Mouse (Mus musculus) cerebellum, adult 9-10 months (tissue): ENCODE measurements around the gene Lgsn.
A peak's percentile ranks its signal among the peaks of the same experiment; 100 is the strongest.

Experiments used
- DNase-seq: peaks from one replicate; pipeline ENCODE4 v3.0.0; 2022

The Lgsn gene

DNA sequence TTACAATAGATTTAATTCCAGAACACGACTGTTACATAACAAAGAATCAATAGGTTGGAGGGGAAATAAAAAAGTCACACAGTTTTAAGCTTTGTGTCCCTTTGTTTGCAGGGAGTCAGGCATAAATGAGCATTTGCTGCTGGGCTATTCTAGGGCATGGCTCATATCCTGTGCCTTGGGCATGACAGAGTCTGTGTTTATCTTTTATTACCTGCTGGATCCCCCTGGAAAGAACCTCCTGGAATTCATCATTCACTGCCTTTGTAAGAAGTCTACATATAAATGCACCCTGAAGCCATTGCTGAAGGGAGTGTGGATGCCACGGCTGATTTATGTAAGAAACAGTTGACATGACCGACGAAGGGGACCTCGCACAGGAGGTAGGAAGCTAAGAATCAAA is at the start of gene Lgsn:
Gene Lgsn, plus strand, starts transcription at position 301 of the 400 bp plus-strand sequence.
- no peak for DNase-seq

DNA sequence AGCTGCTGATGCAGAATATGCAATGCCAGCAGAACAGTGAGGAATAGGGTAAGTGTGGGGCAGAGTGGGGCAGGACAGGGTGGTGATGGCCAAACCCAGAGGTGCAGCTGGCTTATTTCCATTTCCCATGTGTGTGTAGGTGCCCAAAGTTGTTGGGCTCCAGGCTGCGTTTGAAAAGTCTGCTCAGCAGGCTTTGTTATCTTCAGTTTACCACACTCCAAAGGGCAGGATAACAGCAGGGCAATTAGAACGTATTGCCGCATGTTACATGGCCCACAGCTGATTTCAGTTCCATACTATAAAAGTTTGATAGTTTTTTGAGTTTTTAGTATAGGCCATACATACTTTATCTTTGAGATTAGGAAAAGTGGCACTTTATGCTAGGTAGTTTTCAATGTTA is 37.8 kb upstream of the Lgsn start:
- no peak for DNase-seq

DNA sequence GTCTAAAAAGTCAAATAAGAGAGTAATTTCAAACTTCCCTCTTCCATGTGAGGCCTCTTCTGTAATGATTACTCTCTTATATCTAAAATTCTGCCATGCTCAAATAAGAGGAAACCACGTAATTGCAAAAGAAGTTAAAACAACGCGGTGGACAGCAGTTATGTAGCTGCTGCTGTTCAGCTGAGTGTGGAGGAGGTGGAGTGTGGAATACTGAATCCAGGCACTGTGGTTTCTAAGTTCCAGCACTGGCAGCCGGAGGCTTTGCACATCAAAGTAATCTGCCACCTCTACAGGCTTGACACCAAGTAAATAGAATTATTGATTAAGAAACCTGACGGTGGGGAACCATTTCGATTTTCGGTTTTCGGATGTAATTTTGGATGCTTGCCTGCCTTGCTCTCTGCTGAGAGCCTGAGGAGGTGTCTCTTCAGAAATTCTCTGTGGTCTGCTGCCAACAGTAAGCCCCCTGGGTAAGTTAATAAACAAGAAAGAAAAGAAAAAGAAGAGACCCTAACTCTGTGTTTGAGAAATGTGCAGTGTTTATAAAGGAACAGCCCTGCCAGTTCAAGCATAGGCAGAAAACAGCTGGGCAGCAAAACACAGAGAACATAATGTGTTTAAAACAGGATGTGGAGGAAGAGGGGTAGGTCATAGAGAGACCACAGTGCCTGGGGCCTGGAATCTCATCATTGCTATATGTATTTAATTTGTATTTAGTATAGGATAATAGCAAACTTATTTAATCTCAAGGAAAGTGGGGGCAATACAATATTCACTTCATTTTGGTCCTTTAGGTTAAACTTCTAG is 33.7 kb upstream of the Lgsn start:
- no peak for DNase-seq

DNA sequence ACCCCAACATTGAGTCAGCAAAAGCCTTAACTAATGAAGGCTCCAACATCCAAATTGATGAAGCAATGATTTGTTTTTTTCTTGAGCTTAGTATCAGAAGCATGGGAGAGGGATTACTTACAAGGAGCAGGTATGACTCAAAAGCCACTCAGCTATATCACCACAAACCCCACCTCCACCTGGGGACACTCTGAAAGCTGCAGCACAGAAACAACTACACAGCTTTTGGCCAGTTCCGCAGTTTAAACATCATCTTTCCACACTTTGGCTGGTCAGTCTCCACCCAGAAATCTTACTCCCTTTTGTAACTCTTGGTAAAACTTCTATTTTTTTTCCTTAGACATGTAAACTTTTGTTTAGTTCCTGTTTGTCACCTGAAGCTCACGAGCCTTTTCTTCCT is 32.6 kb upstream of the Lgsn start:
- DNase-seq: no peak

DNA sequence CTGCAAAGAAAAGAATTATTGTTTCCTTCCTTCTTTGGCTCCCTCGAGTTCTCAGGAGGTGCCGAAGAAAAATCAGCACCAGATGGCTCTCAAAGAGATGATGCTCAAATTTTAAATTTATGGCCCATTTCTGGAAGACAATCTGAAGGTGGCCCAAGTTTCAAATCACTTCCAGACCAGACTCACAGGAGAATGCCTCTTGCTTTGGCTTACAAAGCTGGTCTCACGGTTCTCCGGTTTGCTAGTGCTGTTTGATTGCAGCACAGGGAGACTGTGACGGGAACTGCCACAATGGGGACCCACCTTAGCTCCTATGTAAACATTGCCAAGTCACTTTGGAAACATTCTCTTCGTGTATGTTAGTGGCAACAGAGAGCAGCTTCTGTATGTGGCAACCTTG is 26.5 kb upstream of the Lgsn start:
- DNase-seq: no peak

DNA sequence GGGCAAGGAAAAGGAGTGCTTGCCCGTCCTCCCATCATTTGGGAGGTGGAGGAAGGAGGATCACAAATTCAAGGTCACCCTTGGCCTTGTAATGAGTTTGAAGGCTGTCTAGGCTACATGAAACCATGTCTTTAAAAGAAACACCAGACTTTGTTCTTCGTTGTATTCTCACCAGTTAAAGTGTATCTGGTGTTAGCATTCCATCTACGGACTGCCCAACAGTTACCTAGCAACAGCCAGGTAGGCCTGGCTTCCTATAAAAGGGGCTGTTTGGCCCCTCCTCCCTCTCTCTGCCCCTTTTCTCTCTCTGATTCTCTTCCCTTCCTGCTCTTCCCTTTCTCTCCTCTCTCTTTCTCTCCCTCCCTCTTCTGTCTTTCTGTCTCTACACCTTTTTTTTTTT is 25.7 kb upstream of the Lgsn start:
- no peak for DNase-seq

DNA sequence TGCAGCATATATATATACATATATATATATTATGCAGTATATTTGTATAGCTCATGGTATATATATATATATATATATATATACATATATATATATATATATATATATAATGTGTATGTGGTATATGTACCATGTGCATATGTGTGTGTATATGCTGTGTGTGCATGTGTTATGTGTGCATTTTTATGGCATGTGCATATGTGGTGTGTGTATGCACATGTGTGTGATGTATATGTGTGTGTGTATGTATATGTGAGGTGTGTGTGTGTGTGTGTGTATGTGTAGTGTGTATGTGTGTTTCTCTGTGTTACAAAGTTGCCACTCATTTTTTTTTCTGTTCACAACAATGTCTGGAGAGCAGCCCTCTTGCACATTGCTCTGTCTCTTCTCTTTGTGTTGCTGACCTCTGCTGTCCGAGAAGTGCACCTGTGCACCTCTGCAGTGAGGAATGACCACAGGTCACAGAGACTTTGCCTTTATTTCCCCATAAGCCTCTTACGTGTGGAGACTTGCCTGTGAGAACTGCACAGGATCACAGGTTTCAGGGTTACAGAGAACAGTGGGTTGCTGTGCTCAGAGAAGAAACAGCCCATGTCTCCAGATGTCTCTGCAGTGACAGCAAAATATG is 23.3 kb upstream of the Lgsn start:
- no peak for DNase-seq

DNA sequence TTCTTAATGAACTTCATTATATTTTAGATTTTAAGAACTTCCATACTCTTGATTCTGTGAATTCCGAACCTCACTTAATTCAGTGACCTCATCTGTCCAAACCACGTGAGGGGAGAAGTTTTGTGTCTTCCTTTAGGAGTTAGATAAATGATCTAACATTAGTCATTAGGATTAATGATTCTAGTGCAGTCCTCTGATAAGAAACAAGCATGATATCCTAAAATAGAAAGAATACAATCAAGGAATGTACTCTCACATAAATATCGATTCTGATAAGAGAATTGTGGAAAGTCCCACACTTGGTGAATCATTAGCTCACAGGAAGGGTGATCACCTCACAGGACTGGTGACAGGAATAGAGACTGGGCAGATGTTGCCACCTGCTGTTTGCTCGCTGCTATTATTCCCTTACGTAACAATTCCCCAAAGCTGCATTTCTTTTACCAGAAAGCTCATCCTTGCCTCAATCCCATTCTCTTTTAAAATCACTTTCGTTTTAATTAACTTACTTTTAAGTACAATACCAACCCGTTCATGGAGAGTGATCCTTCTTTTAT is 22.3 kb upstream of the Lgsn start:
- peak; percentile 53 for DNase-seq

DNA sequence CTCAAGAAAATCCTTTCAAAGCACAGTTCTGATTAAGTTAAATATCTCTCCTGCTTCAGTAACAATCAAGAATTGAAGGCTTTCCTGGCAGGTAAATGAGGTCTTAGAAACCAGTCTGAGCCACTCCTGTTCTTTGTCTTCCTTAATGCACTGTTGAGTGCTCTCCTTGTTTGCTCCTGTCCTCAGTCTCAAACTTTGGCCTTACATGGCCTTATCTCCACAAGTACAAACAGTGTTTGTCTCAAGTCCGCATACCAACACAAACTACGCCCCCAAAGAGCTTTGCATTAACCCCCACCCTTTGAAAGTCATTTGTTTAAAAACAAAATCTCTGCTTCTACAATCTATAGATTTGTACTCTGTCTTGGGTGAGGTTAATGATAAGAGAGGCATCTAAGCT is 20.0 kb upstream of the Lgsn start:
- DNase-seq: no peak

DNA sequence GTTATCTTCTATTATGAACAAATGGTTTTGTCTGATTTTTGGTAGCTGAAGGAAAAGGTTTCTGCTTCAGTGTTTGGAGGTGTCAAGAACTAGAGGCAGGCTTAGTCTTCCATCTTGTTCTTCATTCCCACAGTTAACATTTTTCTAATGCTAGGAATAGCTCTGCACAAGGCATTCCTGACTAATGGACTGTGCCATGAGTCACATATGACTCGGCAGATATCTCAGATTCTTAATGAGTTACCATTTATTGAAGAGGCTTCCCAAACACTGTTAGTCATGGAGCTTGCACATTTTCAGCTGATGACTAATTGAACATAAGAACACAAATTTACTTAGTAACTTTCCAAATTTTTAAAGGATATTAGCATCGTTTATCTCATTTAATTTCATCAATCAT is 19.3 kb upstream of the Lgsn start:
- DNase-seq: no peak

DNA sequence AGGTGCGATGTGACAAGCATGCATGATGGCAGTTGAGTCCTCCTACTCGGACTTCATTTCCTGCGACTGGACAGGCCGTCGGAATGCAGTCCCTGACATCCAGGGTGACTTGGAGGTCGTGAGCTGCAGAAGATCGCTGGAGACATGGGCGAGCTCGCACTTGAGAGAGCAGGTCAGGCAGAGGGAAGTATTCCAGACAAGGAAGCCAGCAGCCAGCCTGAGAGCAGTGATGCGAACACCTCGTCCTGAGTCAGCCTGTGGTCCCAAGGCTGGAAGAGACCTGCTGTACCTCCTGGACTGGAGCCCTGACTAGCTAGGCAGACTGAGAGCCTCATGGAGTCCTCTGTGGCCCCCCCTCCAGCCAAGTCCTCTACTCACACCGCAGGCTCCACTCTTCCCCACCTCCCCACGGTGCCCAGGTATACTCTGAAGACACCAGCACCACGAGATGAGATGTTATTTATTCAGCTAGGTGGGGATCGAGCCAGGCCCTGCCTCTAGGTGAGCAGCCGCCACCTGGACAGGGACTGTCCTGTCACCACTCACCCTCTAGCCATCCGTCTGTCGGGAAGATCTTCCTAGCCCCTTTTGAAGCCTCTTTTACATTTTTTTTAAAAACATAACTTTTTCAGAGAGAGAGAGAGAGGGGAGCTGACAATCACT is 11.5 kb upstream of the Lgsn start:
- no peak for DNase-seq

DNA sequence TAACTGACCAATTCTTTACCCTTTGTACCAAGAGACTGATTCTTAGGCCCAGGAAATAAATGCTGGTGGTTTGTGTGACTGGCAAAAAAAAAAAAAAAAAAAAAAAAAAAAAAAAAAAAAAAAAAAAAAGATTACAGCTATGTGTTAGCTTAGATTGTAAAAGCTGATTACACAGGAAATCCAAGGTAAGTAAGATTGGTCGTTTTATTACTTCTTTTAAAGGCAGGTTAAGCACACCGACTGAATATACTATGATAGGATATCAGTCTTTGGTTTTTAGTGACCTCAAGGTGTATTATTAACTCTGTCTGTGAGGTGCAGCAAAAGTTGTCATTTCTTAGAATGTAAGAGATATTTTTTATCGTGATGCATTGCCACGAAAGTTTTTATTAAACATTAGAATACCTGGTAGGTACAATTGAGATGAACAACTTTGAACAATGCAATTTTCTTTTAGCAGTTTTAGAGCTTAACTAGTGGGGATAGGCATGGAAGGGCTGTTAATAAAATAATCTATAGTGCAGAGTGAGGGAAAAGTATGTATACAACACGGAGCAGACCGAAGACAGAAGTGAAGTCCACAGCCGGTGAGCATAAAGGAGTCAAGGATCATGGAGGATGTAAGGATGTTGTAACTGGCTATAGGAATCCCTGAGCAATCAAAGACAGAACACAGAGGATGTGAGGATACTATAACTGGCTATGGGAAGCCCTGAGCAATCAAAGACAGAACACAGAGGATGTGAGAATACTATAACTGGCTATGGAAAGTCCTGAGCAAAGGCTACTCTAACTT is 10.7 kb upstream of the Lgsn start:
- no peak for DNase-seq

DNA sequence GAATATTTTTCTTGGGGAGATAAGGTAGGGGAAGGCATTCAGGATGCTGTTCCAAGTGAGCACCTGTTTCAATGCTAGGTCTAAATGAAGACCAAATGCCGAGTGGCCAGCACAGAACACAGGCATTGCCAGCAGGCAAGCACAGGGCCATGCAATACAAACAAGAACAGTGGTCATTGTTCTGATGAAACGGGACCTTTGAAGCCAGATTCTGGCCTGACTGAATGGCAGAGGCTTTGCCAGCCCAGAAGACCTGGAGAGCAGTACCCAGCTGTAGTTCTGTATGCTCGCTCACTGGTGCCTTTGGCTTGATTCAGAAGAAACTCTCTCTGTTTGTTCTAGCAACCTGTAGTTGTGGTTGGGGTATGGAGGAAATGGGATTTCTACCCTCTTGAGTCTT is 800 bp upstream of the Lgsn start:
- DNase-seq: no peak

DNA sequence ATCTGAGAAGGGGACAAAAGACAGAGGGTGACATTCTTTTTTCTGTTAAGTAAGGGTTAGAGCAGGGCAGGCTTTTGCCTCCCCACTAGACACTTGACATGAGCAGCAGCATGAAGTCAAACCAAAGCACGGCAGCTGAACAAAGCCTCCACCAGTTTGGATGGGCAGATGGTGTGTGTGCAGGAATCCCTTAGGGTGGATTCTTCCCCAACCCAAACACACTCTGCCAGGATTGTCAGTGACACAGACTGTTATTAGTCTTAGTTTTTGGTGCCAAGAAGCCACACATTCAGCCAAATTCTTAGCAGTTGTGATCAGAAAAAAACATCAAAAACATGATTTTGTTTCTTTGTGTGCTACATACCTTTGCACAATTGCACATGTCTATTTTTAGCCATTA is 2.1 kb downstream of the Lgsn start:
- DNase-seq: peak; percentile 8

DNA sequence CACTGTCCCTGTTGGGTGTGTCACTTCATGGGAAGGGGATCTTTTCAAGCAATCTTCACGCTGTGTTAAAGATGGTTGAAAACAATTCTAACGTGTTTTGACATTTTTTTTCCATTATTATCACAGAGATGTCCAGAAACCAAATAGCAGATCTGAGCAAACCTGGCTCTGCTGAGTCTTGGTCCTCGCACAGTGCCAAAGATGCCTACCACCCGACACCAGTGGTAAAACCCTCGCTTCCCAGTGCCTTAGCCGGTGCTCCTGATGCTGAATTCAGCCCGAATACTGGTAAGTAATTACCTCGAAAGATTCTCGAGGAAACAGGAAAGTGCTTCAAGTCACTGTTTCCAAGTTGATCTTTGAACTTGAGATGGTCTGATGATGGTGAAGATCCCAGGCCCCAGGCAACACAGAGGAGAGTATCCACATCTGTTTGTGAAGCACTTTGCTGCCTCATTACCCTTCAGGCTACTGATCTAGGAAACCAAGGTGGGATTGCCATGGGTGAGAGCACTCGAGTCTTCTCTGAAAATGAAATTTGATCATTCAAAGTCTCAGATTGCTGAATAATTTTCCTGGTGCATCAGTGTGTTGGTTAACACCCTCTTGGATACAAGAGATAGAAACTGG is 14.2 kb downstream of the Lgsn start:
- no peak for DNase-seq

DNA sequence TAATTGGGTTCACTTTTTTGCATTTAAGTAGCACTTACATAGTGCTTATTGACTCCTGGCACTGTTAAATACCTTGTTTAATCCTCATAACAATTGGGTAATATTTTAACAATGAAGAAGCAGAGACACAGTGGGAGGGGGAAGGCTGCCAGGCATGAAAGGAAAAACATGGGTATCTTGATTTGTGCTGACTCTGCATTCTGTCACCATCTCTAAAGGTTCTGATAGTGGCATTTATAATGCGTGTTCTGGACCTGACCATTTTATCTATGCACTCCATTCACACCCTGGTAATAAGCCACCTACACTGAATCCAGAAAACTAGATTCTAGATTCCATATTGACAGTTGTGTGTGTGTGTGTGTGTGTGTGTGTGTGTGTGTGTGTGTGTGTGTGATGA is 19.4 kb downstream of the Lgsn start:
- DNase-seq: no peak

DNA sequence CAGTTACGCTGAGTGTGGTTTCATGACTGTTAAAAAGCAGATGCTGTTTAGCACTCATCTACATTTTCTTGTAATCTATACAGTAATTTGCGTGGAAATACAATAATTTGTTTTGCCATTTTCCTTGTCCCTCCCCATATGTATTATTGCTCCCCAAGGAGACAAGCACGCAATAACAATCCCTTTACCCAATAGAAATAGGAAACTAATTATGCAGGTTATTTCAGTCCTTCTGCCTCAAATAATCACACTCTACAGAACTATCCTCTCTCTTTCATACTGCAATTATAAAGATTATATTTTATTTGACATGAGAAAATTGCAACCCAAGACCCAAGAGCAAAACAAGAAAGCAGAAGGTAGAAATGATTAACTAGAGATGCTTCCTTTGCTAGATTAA is 20.8 kb downstream of the Lgsn start:
- DNase-seq: no peak

DNA sequence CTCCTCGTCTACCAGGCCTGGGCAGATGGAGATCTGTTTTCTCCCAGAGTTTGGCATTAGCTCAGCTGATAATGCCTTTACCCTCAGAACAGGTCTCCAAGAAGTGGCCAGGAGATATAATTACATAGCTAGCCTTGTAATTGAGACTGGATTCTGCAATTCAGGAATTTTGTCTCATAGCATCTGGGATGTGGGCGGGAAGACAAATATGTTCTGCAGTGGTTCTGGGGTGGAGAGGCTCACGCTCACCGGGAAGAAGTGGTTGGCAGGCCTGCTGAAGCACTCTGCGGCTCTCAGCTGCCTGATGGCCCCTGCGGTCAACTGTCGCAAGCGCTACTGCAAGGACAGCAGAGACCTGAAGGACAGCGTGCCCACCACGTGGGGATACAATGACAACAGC is 27.6 kb downstream of the Lgsn start:
- no peak for DNase-seq

DNA sequence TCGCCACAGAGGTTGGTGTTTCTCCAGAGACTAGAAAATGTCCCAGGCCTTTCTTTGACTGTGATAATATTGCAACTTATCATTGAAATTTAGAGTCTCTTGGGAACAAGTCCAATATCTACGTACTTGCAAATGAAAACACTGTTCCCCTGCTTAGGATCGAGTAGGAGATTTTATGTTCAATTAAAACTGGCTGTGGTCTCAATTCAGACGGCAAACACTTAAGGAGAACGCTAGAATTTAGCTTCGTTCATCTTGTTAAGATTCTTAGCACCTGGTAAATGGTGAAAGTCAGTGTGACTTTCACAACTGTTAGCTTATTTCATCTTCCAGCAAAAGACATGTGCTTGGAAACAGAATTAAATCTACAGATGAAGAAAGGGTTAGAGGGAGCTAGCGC is 29.1 kb downstream of the Lgsn start:
- no peak for DNase-seq

DNA sequence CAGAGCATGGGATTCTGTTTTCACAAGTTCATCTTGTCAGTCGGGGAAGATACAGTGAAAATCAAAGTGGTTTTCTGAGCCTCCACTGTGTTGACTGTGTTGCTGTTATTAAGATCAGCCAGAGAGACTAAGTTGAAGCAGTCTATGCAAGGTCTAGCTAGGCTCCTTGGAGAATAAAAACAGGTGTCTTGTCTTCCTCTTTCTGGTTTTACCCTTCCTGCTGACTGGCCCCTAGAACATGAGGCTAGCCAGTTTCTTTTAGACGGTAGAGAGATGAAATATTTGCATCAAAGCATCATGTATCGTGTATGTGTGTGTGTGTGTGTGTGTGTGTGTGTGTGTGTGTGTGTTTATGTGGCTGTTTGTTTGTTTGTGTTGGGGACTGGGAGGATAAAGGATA is 29.6 kb downstream of the Lgsn start:
- DNase-seq: no peak

DNA sequence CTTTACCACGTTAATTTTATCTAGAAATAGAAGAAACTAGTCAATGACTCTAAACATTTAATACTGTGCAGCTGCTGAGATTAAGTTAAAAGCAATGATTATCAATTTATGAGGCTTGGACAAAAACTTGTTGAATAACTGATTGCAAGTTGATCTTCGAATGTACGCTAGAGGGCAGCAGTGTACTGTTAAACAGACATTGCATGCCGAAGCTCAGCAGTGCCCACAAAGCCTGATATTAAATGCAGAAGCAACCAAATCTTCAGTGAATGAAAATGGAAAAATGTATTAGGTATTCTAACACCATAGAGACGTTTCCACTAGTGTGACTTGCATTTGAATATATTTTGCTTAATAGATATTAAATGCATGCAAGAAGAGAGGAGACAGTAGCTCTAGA is 33.9 kb downstream of the Lgsn start:
- peak; percentile 54 for DNase-seq

DNA sequence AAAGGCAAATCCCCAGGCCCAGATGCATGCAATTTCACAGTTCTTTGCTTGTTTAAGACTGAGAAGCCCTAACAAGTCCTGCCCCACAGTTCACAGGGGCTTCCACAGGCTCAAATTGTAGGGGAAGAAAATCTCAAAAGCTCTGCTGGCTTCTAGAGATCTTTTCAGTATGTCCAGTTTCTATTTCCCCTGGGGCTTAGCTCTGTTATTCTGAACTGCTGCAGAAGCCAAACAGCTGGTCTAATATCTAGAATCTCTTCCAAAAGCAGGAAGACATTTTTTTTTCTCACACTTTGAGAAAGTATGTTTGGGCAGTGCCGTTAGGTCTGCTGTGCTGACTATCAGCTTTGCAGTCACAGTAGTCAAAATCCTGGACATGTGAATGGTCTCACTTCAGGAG is 38.6 kb downstream of the Lgsn start:
- no peak for DNase-seq
